Mouse (Mus musculus) c-Kit-positive CD71-positive TER-119-positive erythroid progenitor cells, embryonic 14.5 days (primary cell): ENCODE measurements around the gene Comp.
A peak's percentile ranks its signal among the peaks of the same experiment; 100 is the strongest.

ENCODE experiments used
- DNase-seq: peaks from one replicate; pipeline ENCODE4 v3.0.0-alpha.2; 2013; ENCODE audit warnings: low spot score

Comp gene

GRCm38 (mm10) chr8:70373397-70374317 lies at the start of gene Comp:
TSS of gene Comp (plus strand) at chr8:70373558.
- no peak for DNase-seq

DNA sequence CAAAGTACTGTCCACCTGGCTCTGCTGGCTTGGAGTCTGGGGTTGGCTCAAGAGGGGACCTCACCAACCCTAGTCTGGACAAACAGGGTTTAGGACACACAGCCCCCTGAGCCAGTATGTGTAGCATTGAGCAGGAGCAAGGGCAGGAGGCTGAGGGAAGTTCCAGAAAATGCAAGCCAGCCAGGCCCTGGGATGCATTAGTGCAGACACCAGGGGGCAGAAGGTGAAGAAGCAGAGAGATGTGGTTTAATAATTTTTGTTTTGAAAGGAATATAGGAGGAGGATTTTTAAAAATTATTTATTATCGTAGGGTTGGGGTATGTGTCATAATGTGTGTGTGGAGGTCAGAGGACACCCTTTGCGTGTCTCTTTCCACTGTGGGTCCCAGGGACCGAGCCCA lies 49.6 kb upstream of the Comp start:
- DNase-seq: no peak

GRCm38 (mm10) chr8:70327512-70327911 lies 45.8 kb upstream of the Comp start:
- DNase-seq: peak; percentile 75

- no peak for DNase-seq
These were observed 44.1 kb upstream of the Comp start, which contains the start of gene Gdf1 for GRCm38 (mm10) chr8:70329124-70329834. TSS of gene Gdf1 (plus strand) at chr8:70329817.

GRCm38 (mm10) chr8:70329835-70330740 lies 43.3 kb upstream of the Comp start:
- DNase-seq: no peak

- DNase-seq: no peak
These were observed 42.5 kb upstream of the Comp start for GRCm38 (mm10) chr8:70330741-70331364.

GRCm38 (mm10) chr8:70331526-70331925 lies 41.8 kb upstream of the Comp start:
- no peak for DNase-seq

- no peak for DNase-seq
These were observed 41.1 kb upstream of the Comp start for GRCm38 (mm10) chr8:70332070-70332877.

DNA sequence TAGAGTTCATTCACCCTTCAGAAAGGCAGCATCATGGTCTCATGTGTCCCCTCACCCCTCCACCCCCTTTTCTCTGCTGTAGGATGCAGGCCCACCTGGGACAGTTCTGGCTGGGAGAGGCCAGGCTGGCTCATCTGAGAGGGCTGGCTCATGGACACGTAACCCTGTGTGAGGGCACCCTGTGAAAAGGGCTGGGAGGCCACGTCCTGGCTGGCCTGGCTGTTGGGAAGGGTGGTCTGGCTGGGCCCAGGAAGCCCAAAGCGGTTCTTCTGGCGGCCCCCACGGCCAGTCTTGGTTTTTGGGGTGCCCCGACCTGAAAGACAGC lies 40.5 kb upstream of the Comp start:
- DNase-seq: no peak

DNA sequence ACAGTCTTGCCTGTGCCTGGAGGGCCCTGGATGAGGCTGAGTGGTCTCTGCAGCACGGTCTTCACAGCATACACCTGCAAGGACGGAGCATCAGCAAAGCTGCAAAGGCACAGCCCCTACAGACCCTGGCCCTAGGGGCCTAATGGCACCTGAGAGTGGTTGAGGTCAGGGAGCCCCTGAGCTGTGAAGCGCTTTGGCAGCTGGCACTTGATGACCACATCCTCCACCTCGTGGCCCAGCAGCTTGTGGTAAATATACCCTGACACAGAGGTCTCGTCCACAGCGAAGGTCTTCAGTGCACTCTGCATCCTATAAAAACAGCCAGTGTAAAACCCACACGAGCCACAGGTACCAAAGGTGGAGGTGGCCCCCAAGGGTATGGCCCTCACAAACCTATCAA lies 34.4 kb upstream of the Comp start:
- no peak for DNase-seq

DNA sequence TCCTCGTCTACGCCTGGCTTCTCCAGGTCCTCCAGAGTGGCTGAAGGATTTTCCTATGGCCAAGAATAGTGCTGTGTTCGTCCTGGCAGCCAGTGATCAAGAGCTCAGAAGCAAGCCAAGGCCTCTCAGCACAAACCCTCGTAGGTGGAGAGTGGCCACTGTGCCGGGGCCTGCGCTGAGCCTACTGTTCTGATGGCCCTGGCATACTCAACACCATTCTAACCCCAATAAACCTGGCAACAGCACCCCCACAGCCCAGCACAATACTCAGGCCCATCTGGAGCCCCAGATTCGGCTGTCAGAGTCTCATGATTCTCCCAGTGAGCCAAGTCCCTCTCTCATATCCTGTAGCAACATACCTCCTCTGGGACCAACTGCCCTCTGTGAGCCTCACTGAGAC lies 32.7 kb upstream of the Comp start:
- DNase-seq: no peak

DNA sequence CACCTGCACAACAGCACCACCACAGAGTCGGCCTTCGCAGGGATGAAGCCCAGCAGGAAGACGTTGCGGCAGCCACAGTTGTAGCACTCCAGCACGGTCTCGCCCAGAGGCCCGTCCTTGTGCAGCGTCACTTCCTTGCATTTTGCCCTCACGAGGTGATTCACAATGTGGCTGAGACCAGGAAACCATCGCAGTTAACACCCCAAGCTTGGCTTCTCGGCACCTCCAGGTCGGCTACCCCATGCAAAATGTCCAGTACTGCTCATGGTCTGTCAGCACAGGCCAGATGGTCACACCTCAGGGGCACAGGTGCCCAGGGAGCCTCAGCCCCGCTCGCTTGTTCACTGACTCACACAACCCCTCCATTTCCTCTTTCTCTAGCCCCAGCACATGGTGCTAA lies 31.4 kb upstream of the Comp start:
- DNase-seq: no peak

GRCm38 (mm10) chr8:70343076-70343475 lies 30.3 kb upstream of the Comp start:
- DNase-seq: no peak

GRCm38 (mm10) chr8:70343696-70344095 lies 29.7 kb upstream of the Comp start:
- DNase-seq: no peak

DNA sequence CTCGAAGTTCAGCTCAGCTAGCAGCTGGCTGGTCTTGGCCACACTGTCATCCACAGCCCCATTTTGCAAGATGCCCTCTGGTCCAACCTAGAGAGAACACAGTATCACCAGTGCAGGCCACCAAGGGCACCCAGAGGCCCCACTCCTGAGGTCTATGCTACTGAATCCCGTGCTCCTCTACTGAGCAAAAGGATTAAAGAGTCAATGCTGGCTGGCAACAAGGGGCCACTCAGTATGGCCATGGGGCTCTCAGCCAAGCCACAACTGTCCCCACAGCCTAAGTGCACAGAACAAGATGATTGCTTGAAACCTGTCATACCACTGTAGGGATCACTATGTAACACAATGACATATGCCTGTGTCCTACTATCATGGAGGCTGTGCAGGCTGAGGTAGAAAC lies 29.1 kb upstream of the Comp start:
- no peak for DNase-seq

- DNase-seq: no peak
These were observed 25.9 kb upstream of the Comp start for GRCm38 (mm10) chr8:70347443-70347842.

- no peak for DNase-seq
These were observed 25.4 kb upstream of the Comp start for GRCm38 (mm10) chr8:70347860-70348420.

GRCm38 (mm10) chr8:70351035-70351999 lies 22.0 kb upstream of the Comp start:
- DNase-seq: no peak

DNA sequence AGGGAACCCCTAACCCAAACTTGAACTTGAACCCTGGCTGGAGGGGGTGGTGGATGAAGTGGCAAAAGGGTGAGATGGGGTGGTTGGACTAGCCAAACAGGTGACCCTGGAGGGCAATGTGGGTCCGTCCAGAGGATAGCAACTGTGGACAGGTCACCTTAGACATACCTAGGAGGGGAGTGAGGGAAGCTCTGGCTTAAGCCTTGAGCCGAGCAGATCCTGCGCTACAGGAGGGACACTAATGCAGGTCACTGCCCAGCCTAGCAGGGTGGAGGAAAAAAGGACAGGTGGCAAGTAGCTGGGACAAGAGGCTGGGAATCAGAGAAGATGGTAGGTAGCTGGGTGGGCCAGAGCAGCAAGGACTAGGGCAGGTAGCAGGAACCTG lies 21.4 kb upstream of the Comp start:
- DNase-seq: no peak
